Mouse (Mus musculus): Measurements from ENCODE around the gene Fbxo40.

Gene Fbxo40

DNA sequence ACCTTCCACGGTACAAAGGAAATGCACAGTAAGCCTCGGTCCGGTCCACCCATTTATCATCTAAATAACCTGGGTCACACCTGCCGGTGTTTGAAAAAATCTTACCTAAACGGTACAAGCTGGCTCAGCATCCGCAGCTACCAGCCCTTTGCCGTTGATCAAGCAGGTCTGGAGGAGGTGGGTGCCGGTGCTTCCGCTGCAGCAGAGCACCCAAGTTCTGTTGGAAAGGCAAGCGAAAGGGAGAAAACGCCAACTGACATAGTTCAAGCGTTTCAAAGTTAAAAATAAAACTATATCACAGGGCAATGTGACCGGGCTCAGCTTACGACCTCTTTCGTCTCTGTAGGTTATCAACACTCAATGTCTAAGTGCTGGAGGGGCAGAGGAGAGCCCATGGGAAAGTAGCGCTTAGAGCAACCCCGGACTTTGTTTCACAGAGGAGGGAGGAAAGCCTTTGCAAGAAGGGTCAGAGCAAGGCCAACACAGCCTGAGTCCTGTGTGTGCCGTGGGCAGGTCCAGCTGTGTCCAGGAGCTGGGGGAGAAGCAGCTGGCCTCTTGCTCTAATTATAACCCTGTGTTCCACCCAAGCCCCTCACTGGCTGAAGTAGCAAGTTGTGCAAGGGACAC lies at the start of gene Fbxo40:
TSS of gene Fbxo40 (minus strand) at position 469 of the 627 bp plus-strand sequence.
- DNase-seq (ENCODE audit: low spot score): no peak

DNA sequence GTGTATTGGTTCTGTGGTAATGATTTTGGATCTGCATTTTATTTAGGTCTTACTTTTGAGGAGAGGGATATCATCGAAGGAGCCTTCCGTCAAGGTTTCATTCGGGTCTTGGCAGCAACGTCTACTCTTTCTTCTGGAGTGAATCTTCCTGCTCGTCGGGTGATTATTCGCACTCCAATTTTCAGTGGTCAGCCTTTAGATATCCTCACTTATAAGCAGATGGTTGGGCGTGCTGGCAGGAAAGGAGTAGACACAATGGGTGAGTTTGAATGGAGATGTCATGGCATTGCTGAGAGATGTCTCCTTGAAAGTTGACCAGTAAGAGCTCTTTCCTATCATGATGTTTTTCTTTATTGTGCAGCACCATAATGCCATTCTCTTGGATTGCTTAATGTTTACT lies 44.5 kb upstream of the Fbxo40 start:
- no peak for DNase-seq (ENCODE audit: low spot score)

DNA sequence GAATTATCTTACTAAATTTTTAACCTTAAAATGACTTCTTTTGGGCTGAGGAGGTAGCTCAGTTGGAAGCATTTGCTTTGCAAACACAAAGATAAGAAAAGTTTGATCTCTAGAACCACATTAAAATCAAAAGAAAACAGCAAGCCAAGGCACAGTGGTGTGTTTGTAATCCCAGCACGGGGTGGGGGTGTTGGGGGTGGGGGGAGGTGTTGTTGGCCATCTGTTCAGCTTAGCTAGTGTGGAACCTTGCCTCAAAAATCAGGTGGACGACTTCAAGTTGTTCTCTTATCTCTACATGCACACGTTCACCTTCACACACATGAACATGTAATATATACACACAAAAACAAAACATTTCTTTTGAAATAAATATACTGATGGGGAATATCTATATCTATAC lies 41.7 kb upstream of the Fbxo40 start:
- DNase-seq (ENCODE audit: low spot score): no peak

DNA sequence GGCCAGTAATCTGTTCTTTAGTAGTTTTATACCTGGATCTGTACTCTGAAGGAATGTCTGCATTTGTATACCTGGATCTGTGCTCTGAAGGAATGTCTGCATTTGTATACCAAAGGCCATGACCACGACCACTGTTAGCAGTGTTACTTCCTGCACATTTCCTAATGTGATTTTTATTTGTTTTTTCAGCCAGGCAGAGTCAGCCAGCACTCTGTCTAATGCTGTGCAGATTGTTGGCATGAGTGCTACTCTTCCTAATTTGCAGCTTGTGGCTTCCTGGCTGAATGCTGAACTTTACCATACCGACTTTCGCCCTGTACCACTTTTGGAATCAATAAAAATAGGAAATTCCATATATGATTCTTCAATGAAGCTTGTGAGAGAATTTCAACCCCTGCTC lies 37.3 kb upstream of the Fbxo40 start:
- DNase-seq (ENCODE audit: low spot score): no peak

DNA sequence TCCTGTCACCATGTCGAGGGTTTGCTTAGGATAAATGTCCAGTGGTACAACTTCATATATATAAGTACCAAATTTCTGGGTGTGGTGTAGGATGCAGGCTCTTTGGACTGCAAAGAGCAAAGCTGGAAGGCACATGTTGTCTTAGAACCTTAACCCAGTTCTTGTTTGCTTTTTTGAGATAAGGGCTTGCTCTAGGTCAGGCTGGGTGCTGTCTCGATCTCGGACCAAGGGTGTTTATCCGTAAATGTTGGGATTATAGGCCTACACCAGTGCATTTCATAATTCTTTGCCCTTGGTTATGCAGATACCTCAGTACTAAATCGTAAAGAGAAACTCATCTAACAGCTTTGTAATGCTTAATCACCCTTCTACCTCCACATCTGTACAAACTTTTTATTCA lies 22.1 kb upstream of the Fbxo40 start:
- no peak for DNase-seq (ENCODE audit: low spot score)

DNA sequence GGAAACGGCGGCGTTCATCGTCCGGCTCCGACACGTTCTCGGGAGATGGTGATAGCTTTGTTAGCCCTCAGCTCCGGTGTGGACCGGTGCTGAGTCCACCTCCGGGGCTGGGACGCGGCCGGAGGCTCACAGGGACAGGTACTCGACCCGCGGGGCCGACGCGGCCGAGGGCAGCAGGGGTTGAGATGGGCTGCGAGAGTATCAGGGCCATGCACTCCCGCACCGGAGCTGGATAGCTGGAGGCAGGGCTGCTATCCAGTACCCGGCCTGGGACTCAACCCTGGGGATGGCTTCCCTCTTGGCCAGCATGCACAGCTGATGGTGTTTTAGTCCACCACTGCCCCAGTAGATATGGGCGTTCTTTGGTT lies 21.6 kb upstream of the Fbxo40 start:
- DNase-seq (ENCODE audit: low spot score): no peak

DNA sequence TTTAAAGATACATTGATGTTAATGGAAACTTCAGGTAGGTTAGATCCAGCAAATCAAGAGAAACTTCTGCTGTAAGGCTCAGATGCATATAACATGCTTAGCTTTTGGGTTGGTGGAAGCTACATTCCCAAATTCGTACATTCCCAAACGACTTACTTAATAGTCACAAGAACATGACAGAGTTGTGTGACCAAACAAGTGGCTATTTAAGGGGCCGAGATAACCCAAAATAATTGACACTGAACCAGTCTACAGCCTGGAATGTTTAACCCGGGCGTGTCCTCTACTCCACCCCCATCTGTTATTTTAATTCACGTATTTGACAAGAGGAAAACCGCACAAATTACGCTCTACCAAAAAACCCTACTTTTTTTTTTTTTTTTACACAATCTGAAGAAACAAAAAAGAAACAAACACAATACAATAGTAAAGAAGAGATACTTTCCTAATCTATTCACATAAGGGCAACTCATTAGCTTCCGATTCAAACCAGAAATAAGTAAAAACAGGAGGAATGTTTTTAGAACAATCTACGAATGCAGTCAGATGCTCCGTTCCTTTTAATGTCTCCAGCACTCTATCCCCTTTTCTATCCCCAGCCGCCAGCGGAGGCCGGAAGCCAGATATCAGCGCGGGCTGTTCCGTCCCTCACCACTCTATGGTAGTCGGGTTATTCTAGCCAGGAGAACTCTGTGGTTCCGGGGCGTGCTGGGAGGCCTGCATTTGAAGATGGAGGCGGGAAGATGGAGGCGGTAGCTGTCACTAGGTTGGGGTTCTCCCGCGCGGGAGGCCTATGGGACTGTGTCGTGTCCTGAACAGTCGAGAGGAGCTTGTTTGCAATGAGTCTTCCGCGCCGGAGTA lies 21.0 kb upstream of the Fbxo40 start, which contains the start of gene Polq:
TSS of gene Polq (plus strand) at position 726 of the 861 bp plus-strand sequence.
- DNase-seq (ENCODE audit: low spot score): peak; percentile 91

DNA sequence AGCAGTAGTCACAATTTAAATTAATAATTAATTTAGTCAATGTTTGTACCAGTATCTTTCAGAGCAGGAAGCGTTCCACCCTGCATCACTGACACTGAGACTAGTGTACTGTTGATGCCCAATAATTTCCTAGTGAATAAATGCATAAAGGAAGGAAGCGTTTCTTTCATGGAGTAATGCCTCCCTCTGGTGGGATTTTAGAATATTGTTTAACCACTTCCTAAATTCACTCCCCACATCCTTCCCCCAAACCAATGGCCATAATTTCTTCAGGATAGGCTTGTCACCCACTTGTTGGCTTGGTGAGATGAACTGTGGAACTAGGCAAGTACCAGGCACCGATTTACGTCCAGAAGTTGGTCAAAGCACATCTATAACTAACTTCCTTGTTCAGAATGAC lies 20.1 kb upstream of the Fbxo40 start:
- DNase-seq (ENCODE audit: low spot score): peak; percentile 71

DNA sequence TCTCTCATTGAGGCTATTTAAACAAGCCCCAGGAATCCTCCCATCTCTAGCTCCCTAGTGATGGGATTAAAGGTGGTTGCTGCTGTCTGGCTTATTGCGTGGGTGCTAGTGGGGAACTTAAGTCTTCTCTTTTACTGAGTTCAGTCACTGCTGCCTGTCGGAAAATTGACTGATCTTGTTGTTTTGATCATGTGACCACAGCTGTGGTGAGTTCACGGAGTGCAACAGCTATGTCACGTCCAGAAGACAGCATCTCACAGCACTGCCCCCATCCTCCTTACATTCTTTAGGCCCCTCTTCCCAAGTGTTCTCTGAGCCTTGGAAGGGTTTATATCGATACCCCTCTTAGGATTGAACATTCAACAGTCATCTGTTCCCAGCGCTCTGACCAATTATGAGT lies 19.0 kb upstream of the Fbxo40 start:
- no peak for DNase-seq (ENCODE audit: low spot score)

DNA sequence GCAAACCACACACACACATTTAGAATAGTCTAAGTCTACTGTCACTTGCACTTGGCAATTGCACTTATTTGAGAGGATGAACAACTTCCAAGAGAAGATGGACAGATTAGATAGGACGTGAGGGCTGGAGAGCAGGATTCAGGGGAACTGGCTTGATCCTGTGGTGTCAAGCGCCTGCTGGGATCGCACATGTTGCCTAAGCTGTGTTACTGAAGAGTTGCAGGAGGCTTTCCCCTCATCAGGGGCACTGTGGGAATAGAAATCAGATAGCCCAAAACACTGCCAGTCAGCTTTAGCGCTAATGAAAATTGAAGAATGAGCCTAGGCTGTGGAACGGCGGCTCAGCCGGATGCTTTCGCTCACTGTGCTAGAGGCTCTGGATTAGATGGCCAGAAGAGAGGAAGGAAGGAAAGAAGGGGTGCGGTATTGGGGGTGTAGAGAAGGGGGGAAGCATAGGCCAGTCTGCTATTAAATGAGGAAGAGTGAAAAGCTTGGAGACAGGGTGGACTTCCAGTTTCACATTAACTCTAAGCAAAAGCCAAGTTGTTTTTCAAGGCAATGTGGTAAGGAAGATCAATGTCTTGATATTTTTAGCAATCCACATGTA lies 9.2 kb upstream of the Fbxo40 start:
- DNase-seq (ENCODE audit: low spot score): no peak

DNA sequence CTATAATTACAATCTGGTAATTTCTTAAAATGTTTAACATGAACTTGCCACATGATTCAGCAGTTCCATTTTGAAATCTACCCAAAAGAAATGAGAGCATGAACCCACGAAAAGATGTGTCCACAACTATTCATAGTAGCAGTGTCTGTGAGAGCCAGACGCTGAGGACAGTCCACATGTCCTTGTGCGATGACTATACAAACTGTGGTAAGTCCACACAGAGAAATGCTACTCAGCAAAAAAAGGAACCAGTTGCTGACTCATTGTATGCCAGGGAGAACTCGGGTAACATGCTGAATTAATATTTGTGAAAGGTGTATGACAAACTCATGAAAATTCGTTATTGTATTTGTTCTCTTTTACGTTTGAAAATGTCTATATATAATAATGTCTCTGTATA lies 7.4 kb upstream of the Fbxo40 start:
- DNase-seq (ENCODE audit: low spot score): no peak

DNA sequence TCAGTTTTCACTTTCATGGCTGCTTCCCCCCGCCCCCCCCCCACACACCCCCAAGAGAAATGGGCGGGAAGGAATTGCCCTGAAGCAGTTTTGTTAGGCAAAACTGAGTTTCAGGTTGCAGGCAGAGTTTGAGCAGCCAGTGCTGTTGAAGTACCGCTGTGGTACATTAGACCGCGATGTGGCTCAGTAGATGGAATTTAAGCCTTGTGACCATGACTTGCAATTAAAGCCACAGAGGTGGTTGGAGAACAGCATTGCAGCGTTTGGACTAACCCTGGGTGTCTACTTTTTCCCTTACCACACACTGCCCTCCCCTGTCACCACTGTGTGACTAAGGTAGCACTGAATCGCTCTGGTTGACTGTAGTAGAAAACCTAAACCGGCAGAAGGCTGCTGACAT lies 774 bp downstream of the Fbxo40 start:
- no peak for DNase-seq (ENCODE audit: low spot score)

DNA sequence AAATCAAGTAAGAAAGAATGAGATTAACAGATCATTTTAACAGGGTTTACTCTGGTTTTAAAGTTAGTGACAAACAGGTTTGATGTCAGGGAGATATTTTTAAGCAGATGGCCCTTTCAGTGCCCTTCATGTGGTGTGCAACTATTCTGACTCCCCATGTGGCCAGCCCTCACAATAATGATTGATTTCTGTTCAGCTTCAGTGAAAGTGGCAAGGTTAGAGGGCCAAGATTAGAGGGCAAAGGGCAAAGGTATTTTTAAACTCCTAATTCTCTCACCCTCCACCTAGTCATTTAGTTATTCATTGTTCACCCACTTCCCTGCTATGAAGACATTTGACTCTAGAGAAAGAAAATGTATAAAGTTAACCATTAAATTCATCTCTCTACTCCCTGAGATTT lies 2.2 kb downstream of the Fbxo40 start:
- no peak for DNase-seq (ENCODE audit: low spot score)

DNA sequence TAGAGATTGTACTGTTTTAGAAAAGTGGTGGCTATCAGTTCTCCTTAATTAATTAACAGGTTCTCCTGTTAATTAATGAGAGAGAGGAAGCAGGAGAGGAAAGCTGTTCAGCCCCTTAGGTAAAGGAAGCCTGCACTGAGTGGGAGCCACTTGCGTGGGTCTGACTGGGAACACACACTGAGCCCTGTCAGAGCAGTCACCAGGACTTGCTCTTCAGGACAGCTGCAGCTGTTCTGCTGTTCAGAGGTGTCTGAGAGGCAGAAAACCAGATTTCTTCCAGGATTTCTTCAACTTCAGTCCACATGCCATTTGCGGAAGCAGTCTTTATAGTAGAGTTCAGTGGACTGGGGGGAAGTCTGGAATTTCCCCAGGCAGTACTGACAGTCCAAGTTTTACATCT lies 2.9 kb downstream of the Fbxo40 start:
- no peak for DNase-seq (ENCODE audit: low spot score)

DNA sequence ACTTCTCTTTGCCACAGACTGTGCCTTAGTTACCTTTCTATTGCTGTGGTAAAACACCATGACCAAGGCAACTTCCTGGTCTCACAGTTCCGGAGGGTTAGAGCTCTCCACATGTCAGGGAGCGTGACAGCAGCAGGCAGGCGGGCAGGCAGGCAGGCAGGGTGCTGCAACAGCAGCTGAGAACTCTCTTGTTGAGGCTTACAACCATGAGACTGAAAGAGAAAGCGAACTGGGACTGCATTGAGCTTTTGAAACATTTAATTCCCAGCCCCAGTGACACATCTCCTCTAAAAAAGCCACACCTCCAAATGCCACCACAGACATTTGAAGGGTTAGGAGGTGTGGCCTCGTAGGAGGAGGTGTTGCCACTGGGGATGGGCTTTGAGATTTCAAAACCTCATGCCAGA lies 4.6 kb downstream of the Fbxo40 start:
- no peak for DNase-seq (ENCODE audit: low spot score)

DNA sequence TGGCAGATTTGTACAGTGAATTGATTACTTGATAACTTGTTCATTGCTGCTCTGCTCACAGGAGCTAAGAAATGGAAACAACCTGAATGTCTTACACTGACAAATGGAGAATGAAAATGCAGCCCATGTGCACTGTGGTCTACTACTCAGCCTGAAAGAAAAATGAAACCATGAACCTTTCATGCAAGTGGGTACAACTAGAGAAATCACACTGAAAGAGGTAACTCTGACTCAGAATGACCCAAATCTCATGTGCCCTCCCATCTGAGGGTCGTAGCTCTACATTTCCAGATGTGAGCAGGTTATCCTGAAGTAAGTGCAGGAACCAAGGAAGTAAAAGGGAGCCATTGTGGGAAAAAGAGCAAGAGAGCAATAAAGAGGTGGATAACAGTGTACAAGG lies 6.5 kb downstream of the Fbxo40 start:
- DNase-seq (ENCODE audit: low spot score): no peak

DNA sequence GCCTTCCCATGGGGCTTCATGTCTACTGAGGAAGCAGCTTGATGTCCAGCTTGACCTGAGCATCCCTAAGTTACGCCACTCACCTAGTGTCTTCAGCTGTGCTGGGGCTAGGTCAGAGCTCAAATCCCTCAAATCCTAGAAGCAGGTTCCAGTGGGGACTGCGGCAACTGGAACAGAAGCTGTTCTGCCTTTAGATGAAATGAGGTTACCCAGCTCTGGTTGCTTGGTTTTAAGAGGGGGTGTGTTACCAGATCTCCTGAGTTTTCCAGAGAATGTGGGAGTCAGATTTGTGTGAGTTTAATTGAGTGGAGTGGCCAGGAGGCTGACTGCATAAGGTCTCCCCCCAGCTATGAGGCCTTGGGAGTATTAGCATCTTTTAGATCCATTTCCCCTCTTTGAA lies 11.1 kb downstream of the Fbxo40 start:
- no peak for DNase-seq (ENCODE audit: low spot score)

DNA sequence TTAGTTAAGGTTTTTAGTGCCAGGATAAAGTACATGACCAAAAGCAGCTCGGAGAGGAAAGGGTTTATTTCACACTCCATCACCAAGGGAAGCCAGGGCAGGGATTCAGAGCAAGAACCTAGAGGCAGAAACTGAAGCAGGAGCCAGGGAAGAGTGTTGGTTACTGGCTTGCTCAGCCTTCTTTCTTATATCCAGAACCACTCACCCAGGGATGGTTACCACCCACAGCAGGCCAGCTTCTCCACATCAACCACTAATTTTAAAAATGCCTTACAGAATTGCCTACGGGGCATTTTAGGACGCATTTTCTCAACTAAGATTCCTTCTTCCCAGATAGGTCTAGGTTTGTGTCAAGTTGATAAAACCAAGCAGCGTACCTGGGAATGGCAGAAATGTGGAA lies 26.9 kb downstream of the Fbxo40 start:
- DNase-seq (ENCODE audit: low spot score): no peak

DNA sequence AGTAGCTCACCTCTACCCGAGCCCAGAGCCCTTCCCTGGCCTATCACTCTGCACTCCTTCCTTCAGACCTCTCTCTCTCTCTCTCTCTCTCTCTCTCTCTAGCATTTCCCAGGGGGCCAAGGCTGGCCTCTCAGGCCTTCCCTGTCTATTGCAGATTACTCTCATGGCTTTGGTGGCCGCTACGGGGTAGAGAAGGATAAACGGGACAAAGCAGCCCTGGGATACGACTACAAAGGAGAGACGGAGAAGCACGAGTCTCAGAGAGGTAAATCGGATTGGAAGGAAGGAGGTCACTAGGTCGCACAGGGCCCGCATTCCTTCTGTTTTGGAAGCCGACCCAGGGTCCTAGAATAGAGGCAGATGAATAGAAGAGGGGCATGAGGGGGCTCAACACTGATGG lies 35.2 kb downstream of the Fbxo40 start:
- no peak for DNase-seq (ENCODE audit: low spot score)

DNA sequence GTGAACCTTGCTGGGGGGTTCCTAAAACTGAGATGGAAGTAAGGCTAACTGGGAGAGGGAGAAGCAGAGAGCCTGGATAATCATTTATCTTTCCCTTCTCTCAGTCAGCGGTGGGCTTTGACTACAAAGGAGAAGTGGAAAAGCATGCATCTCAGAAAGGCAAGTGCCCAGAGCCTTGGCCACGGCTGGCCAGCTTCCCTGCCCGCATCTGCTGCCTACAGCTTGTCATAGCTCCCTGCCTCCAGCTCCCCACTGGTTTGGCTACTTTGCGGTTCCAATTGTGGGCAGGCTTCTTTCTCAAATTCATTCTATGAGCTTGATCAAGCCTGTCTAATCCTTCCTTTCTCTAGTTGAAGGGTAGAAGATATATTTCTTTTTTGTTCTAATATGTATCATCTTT lies 39.2 kb downstream of the Fbxo40 start:
- no peak for DNase-seq (ENCODE audit: low spot score)

DNA sequence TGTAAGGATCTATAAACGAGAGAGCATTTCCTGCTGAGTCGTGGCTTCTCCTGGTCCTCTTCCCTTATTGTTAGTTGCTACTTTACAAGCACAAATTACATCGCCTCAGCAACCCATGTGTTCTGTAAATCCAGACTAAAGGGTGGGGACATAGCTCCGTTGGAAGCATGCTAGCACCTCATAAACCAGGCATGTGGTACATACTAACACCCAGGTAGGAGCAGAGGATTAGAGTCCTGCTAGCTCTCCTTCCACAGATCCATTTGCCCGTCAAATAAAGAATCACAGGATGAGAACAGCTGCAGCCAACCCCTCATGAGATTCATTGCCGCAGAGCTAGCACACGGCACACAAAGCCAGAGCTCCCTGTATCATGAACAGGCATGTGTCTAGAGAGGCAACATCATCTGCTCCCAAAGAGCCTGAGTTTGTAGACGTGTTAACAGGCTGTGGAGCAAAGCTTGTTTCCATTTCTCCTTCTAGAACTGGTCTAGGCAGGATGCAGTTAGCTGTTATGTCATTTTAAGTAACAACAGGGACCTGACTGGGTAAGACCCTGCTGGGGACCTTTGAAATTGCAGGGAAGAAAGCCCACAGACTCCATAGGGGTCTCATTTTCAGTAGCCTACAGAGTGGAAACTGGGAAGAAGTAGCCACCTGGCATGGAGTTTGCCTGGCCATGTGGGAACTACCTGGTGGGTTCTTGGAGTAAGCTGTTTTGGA lies 40.5 kb downstream of the Fbxo40 start:
- DNase-seq (ENCODE audit: low spot score): no peak

DNA sequence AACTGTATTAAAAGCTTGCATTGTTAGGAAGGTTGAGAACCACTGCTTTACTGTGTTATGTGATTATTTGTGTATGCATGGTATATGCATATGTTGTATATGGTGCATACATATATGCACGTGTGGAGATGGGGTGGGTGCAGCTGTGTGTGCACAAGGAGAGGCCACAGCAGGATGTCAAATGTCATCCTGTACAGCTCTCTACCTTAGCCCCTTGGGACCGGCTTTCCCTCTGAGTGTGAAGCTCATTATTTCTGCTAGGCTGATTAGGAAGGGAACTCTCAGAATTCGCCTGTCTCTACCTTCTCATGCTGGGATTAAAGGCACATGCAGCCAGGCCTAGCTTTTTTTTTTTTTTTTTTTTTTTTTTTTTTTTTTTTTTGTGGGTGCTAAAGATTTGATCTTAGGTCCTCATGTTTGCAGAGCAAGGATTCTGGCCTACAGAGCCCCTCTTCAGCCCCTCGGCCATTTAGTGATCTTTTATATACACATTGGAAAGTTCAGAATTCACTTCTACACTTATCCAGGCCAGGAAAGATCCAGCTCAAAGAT lies 42.5 kb downstream of the Fbxo40 start:
- DNase-seq (ENCODE audit: low spot score): no peak

All from MN1 (cell line).